In the genomic region with DNA sequence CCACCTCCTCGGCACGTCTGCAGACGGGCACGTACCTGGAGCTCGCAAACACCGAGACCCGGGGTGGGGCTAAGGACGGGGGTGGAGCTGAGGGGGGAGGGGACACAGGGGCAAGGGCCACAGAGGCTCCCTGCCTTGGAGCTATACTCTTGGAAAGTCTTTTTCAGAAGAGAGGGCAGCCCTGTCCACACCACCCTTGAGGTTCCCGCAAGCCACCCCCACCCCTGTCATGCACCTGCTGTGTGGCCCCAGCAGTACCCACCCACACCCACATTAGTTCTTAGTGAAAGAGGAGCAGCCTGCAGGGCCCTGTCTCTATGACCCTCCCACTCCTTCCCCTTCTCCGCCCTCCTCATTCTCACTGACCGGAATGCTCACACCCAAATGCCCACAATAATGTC, we compare ENCODE assay signal across 18 mouse cellular contexts. TPM values are rescaled to one million over a fixed set of nuclear protein-coding genes. Genes with fewer than 3 reads are reported as not detected.
DNase-seq lines count a peak whose midpoint lies in the region; ATAC-seq and TF ChIP-seq lines count a peak whose summit lies in the region.
"Had no signal": no experiment of that assay in that cellular context is flagged by ENCODE, and none has a peak within 500 bp of the region (broad histone marks: within the 10 kb centered on the region; RNA-seq: fewer than 3 reads in every experiment).

No protein-coding gene starts in this region.

- DNase-seq in kidney, postnatal 0 days (ENCODE audit: low spot score) = no peak
- no peak for DNase-seq in kidney, adult 11 months
- peak; percentile 67 for DNase-seq in R1 (ENCODE audit: low read depth, low spot score)
- no peak for DNase-seq in right cerebral cortex, postnatal 10 days (ENCODE audit: low spot score in 2 of 2)
- no peak for DNase-seq in right cerebral cortex, postnatal 36 days (ENCODE audit: low spot score in 2 of 2)
- DNase-seq: adrenal gland, postnatal 36 days; heart, adult 18-20 months; kidney, adult 2 months; lung, postnatal 14 days; right cerebral cortex, postnatal 25 days; thymus, adult 2 months had no signal

- no peak overlapping the region for H3K4me3 ChIP-seq in kidney, postnatal 0 days (replicated peaks; ENCODE audit: low read depth, low read length)
- peak overlapping the region; percentile 90 for H3K4me3 ChIP-seq in ES-Bruce4 (ENCODE audit: low read depth, low read length)
- 0 out of 2 replicates have a peak overlapping the region, but pooled peaks have one; percentile 11 for H3K4me3 ChIP-seq in stomach, embryonic 15.5 days (replicated peaks)
- H3K4me3 ChIP-seq: heart, embryonic 15.5 days; limb, embryonic 12.5 days had no signal

- no peak for TF ChIP-seq POLR2A in ES-Bruce4 (IDR thresholded peaks at IDR 0.05; ENCODE audit: insufficient read depth, low read length)

- no peak overlapping the region for H3K9ac ChIP-seq in kidney, postnatal 0 days (ENCODE audit: low read depth, low read length)
- H3K9ac ChIP-seq in ES-Bruce4 (ENCODE audit: low read depth, poor library complexity, severe bottlenecking) = 0 out of 2 replicates have a peak overlapping the region, but pooled peaks have one; percentile 39
- H3K9ac ChIP-seq in stomach, embryonic 15.5 days = no peak overlapping the region
- H3K9ac ChIP-seq: heart, embryonic 15.5 days; limb, embryonic 12.5 days; liver, embryonic 14.5 days had no signal

- TF ChIP-seq CTCF in kidney, postnatal 0 days (IDR thresholded peaks at IDR 0.05; ENCODE audit: low read depth) = no peak
- TF ChIP-seq CTCF in ES-Bruce4 (IDR thresholded peaks at IDR 0.05; ENCODE audit: low read depth, low read length) = no peak

- no peak for ATAC-seq in kidney, postnatal 0 days (replicated peaks; ENCODE audit: low FRiP score, low read depth)
- ATAC-seq in stomach, embryonic 15.5 days (ENCODE audit: insufficient read depth, low FRiP score, low read depth) = 0 out of 2 replicates have a peak, but pooled peaks have one; percentile 22

- peaks cover 33% of the 10 kb centered on the region for H3K27me3 ChIP-seq in kidney, postnatal 0 days (ENCODE audit: insufficient read depth, low read length)
- no peaks in the 10 kb centered on the region for H3K27me3 ChIP-seq in ES-Bruce4 (ENCODE audit: control insufficient read depth, insufficient read depth, low read length, poor library complexity, severe bottlenecking)
- H3K27me3 ChIP-seq in stomach, embryonic 15.5 days (replicated peaks) = peaks cover 65% of the 10 kb centered on the region

- no peaks in the 10 kb centered on the region for H3K9me3 ChIP-seq in kidney, postnatal 0 days (replicated peaks; ENCODE audit: low read length)
- H3K9me3 ChIP-seq in ES-Bruce4 (replicated peaks; ENCODE audit: control insufficient read depth, insufficient read depth, low read length, poor library complexity, severe bottlenecking) = no peaks in the 10 kb centered on the region
- H3K9me3 ChIP-seq in stomach, embryonic 15.5 days = no peaks in the 10 kb centered on the region
- H3K9me3 ChIP-seq: heart, embryonic 15.5 days; limb, embryonic 12.5 days had no signal

- H3K4me1 ChIP-seq in kidney, postnatal 0 days (replicated peaks; ENCODE audit: insufficient read depth, low read length) = no peaks in the 10 kb centered on the region
- no peaks in the 10 kb centered on the region for H3K4me1 ChIP-seq in ES-Bruce4 (ENCODE audit: control insufficient read depth, insufficient read depth, low read length)
- no peaks in the 10 kb centered on the region for H3K4me1 ChIP-seq in stomach, embryonic 15.5 days
- H3K4me1 ChIP-seq: heart, embryonic 15.5 days; limb, embryonic 12.5 days had no signal

- WGBS in kidney, postnatal 0 days = 4% methylated on average over 11 of the region's 11 CpGs
- WGBS in stomach, embryonic 15.5 days = 7% methylated on average over 11 of the region's 11 CpGs

- no peaks in the 10 kb centered on the region for H3K36me3 ChIP-seq in kidney, postnatal 0 days (ENCODE audit: insufficient read depth, low read length)
- H3K36me3 ChIP-seq in ES-Bruce4 (ENCODE audit: control insufficient read depth, insufficient read depth, low read length, poor library complexity, severe bottlenecking) = no peaks in the 10 kb centered on the region
- H3K36me3 ChIP-seq in stomach, embryonic 15.5 days = no peaks in the 10 kb centered on the region
- H3K36me3 ChIP-seq: heart, embryonic 15.5 days; limb, embryonic 12.5 days had no signal

- 0 out of 2 replicates have a peak overlapping the region, but pooled peaks have one; percentile 25 for H3K4me2 ChIP-seq in kidney, postnatal 0 days (ENCODE audit: low read length)
- H3K4me2 ChIP-seq in stomach, embryonic 15.5 days = peak overlapping the region; percentile 39; the same call in 1 of the 2 replicates
- H3K4me2 ChIP-seq: heart, embryonic 15.5 days; limb, embryonic 12.5 days had no signal

- TF ChIP-seq EP300 in ES-Bruce4 (IDR thresholded peaks at IDR 0.05; ENCODE audit: insufficient read depth, low read depth, low read length) = peak; percentile 56; the same call in 1 of the 2 replicates

- no peak overlapping the region for H3K27ac ChIP-seq in kidney, postnatal 0 days
- H3K27ac ChIP-seq in ES-Bruce4 (ENCODE audit: insufficient read depth, low read length) = no peak overlapping the region
- H3K27ac ChIP-seq in stomach, embryonic 15.5 days = no peak overlapping the region
- H3K27ac ChIP-seq: heart, embryonic 15.5 days; limb, embryonic 12.5 days; liver, embryonic 14.5 days had no signal

RNA-seq across cellular contexts. Expression of a gene that starts 7.5 kb away (rescaled TPM):
- 0.58 and 0.66 TPM in 2 replicates for polyA plus RNA-seq in kidney, postnatal 0 days (2015; fragmentation: Nextera tagmentation; extraction: Ambion mirVana)
- 2.7 and 4.2 TPM in 2 replicates for polyA plus RNA-seq in ES-Bruce4 (2011; ENCODE audit: insufficient read depth, insufficient read length, low read depth, missing spikeins)
- polyA plus RNA-seq in stomach, embryonic 15.5 days (2015; fragmentation: Nextera tagmentation; extraction: Ambion mirVana) = 1.3 and 1.9 TPM in 2 replicates

RNA-seq across cellular contexts. Expression of a gene that starts 20.6 kb away (rescaled TPM):
- 57.9 and 59.6 TPM in 2 replicates for polyA plus RNA-seq in kidney, postnatal 0 days (2015; fragmentation: Nextera tagmentation; extraction: Ambion mirVana)
- polyA plus RNA-seq in ES-Bruce4 (2011; ENCODE audit: insufficient read depth, insufficient read length, low read depth, missing spikeins) = 45.6 and 57.3 TPM in 2 replicates
- polyA plus RNA-seq in stomach, embryonic 15.5 days (2015; fragmentation: Nextera tagmentation; extraction: Ambion mirVana) = 46.4 and 54.6 TPM in 2 replicates

RNA-seq across cellular contexts. Expression of a gene that starts 21.8 kb away (rescaled TPM):
- polyA plus RNA-seq in kidney, postnatal 0 days (2015; fragmentation: Nextera tagmentation; extraction: Ambion mirVana) = 0.29 and 0.48 TPM in 2 replicates
- polyA plus RNA-seq in ES-Bruce4 (2011; ENCODE audit: insufficient read depth, insufficient read length, low read depth, missing spikeins) = not detected in 2 replicates
- 4.4 and 6.9 TPM in 2 replicates for polyA plus RNA-seq in stomach, embryonic 15.5 days (2015; fragmentation: Nextera tagmentation; extraction: Ambion mirVana)
- polyA plus RNA-seq: forebrain, embryonic 11.5 days; limb, embryonic 12.5 days; liver, embryonic 14.5 days; neural tube, embryonic 14.5 days had no signal

RNA-seq across cellular contexts. Expression of a gene that starts 23.5 kb away (rescaled TPM):
- polyA plus RNA-seq in kidney, postnatal 0 days (2015; fragmentation: Nextera tagmentation; extraction: Ambion mirVana) = not detected in 2 replicates
- polyA plus RNA-seq in ES-Bruce4 (2011; ENCODE audit: insufficient read depth, insufficient read length, low read depth, missing spikeins) = not detected in 2 replicates
- not detected in 2 replicates for polyA plus RNA-seq in stomach, embryonic 15.5 days (2015; fragmentation: Nextera tagmentation; extraction: Ambion mirVana)
- polyA plus RNA-seq: forebrain, embryonic 11.5 days; heart, embryonic 15.5 days; kidney, adult 2 months; limb, embryonic 12.5 days; liver, embryonic 14.5 days; neural tube, embryonic 14.5 days had no signal

RNA-seq across cellular contexts. Expression of a gene that starts 39.2 kb away (rescaled TPM):
- 79.4 and 84.0 TPM in 2 replicates for polyA plus RNA-seq in kidney, postnatal 0 days (2015; fragmentation: Nextera tagmentation; extraction: Ambion mirVana)
- polyA plus RNA-seq in ES-Bruce4 (2011; ENCODE audit: insufficient read depth, insufficient read length, low read depth, missing spikeins) = 72.4 and 76.0 TPM in 2 replicates
- polyA plus RNA-seq in stomach, embryonic 15.5 days (2015; fragmentation: Nextera tagmentation; extraction: Ambion mirVana) = 108 and 114 TPM in 2 replicates
